Mouse (Mus musculus): Measurements from ENCODE around the gene Muc16.

Muc16 gene

DNA sequence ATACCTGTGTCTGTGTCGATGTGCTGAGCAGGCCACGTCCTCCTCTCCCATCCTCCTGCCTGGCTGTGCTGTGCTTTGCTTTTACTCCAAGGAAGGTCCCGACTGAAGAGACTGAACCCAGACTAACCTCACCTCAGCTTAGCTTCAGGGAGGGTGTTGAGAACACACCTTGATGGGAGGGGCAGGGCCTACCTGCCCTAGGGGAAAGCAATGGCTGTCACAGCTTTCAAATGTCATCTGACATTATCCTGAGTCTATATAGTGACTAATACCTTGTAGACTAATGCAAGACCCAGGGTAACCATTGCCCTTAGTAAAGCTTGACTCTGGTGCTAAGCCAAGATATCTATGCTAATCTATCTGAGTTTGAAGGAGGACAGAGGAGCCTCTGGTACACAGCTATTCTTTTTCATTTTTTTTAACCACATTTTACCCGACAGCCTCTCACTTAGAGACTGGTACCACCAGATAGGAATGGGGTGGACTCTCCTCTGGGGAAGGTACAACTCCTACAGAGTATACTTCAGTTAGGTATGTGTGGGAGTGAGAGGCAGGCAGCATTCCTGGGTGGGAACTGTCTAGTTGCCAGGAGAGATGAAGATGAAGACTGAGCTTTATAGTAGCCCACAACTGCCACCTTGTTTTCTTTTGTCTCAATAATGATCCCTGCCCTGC is at the start of gene Muc16:
Gene Muc16, minus strand, starts transcription at position 51 of the 675 bp plus-strand sequence.
- in situ Hi-C loops (cut with MseI, MboI): no loop called here

DNA sequence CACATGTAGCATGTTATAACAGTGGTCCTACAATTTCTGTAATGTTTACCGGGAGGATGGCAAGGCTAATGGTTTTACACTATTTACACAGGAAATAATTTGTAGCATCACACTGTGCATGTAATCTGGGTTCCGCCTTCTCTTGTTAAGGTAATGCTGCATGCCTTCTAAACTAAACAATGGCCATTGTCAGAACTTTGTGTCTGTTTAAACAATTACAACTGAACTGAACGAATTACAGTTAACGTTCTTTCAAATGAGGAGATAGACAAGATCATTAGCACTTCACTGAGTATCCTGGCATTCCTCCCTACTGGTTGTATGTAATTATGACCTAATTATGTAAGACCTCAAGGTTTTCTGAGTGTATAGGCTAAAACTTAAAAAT is 48.4 kb upstream of the Muc16 start:
- in situ Hi-C loops (cut with MseI, MboI): no loop called here

DNA sequence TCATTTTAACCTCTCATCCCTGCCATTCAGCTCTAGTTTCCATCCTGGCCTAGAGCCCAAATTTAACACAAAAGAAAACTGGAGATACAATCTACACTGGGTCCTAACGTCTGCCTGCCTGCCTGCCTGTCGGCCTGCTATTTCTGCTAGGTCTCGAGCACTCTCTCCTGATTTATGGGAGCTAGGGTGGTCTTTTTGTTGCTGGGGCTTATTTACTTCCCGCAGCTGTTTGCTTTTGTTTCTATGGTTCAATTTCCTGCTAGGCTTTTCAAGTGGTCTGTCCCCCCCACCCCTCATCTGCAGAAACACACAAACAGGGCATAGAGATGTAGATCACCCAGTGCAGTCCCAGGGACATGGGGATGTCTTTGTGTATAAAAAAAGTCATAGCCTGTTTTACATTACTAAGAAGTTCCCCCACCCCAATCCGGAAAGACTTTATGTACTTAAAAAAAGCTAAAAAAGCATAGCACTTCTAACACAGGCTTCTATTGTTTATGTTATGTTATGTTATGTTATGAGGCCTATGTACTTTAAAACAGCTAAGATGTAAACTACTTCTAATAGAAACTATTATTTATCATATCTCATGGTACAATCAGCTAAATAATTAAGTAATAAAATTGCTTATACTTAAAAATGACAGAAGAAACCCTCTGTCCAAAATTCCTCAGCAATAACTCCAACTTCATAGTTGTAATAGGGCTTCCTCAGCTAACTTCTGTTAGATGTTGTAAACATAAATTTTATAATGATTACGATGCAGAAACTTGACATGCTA is 47.8 kb upstream of the Muc16 start:
- in situ Hi-C loops (cut with MseI, MboI): no loop called here

DNA sequence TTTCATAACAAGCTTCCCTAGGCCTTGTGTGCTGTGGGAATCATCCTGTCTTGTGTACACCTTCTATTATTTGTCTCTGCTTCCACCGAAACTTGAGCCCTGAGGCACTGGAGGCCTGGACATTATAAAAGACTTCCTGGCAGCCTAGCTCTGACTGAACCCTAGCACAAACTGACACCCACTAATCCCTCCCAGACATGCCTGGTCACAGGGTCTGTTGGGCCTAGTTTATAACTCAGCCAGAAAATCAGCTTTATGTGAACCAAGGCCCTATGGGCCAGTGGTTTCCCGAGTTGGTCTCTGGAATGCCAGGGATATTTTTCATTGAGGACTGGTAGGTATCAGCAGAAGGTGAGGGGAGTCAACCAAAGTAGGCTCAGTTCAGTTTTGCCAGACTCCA is 46.7 kb upstream of the Muc16 start:
- in situ Hi-C loops (cut with MseI, MboI): no loop called here

DNA sequence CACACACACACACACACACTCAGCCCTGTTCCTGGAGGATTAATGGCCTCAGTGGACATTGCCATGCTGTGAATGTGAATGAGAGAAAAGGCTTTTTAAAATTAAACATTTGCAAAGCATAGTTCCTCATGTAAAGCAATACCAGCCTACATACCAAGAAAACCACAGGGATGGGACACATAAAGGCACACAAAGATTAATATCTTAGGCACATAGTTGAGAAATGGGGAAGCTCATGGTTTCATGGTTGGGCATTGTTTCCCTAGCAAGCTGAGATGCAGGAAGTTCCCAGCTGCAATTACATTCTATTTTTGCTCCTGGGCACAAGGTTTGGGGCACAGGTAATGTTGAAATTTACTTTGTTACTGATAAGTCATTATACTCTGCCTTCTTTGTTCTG is 31.3 kb upstream of the Muc16 start:
- in situ Hi-C loops (cut with MseI, MboI): no loop called here

DNA sequence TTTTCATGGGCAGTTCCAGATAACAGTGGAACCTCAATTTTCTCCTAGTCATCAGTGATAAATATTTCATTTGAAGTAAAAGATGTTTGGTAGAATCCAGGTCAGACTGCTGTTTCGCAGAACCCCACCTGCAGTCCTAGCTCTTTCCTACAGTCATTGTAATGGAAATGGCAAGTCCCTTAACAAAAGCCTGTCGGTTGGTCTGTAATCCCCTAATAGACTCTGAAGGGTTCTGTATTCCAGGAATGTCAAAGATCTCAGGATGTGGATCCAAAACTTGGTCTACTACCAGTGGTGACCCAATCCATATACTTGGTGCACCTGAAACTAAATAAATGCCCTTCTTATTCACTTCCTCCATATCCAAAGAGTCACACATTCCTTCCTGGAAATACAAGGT is 76.0 kb downstream of the Muc16 start:
- in situ Hi-C loops (cut with MseI, MboI): no loop called here

DNA sequence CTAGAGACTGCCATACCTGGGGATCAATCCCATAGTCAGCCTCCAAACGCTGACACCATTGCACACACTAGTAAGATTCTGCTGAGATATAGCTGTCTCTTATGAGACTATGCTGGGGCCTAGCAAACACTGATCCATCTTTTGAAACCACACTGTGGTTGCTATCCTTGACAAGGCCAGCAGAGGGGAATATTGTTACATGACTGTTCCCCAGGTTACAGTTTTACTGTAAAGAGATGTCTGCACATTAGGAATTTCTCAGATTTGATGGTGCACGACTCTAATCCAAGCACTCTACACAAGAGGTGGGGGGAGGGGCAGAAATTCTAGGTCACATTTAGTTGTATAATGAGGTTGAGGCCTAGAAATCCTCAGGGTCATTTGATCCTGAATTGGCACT is 166.2 kb downstream of the Muc16 start:
- in situ Hi-C loops (cut with MseI, MboI): loop anchor here (25.0 kb wide), 1 partner anchor 229 kb away; no protein-coding TSS in a partner anchor

DNA sequence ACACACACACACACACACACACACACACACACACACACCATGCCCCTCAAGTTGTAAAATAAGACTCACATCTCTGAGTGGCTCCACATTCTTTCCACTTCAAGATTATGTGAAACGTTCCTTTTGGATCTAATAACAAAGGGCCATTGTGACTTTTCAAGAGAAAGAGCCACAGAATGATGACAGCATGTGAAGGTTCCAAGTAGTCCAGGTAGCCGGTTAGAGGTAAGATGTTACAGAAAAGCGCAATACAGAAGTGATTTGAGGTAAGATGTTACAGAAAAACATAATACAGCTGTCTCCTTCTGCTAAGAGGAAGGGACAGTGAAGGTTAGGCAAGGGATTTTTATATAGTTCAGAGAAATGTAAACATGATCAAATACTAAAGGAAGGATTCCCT is 196.2 kb downstream of the Muc16 start, which contains the start of the genes Zfp558 and Mbd3l1:
Gene Zfp558, minus strand, starts transcription at position 101 of the 400 bp plus-strand sequence.
Gene Mbd3l1, plus strand, starts transcription at position 192 of the 400 bp plus-strand sequence.
- in situ Hi-C loops (cut with MseI, MboI): no loop called here

DNA sequence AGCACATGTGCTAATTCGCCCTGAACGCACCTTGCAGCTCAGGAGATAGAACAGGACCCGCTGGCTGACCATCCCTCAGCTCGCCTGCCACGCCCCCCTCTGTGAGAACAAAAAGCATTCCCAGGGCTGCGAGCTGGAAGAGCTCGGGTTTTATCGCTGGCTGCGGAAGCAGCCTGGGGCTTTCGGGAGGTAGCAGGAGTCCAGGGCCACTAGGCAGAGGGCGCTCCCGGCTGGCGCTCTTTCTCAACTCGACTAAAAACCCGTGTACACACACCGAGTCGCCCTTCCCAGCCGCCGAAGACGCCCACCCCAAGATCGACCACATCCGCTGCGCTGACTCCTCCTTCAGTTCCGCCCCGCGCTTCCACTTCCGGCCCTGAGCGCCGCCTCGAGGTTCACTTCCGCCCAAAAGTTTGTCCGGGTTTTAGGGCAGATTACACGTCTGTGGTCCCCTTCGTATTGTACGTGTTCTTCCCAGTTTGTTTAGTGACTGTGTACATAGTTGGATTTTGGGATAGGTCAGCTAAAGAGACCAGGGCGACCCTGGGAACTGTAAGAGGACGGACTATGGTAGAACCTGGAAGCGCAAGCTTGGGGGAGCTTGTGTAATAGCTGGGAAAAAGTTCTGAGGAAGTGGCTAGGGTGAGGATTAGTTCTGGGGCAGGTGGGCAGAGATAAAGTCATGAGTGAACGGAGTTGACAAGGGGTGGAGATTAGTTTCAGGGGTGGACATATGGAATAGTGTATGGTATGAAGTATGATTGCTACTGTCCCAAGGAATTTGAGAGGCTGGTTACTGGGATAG is 200.8 kb downstream of the Muc16 start:
- in situ Hi-C loops (cut with MseI, MboI): no loop called here

DNA sequence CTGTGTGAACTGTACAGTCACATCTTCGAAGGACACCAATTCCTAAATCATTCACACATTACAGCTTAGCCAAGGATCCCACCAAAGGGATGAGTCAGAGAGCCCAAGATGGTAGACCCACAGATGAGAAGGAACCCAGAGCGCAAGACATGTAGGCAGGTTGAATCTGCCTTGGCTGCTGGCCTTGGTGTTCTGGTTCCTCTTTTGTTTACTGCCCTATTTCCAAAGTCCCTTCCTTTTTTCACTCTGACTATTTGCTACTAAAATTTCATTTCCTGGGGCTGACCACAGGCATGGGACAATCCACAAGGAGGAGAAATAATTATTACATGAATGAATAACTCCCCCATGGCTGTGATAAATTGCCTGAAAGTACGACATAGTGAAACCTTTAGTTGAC is 206.3 kb downstream of the Muc16 start:
- in situ Hi-C loops (cut with MseI, MboI): no loop called here

DNA sequence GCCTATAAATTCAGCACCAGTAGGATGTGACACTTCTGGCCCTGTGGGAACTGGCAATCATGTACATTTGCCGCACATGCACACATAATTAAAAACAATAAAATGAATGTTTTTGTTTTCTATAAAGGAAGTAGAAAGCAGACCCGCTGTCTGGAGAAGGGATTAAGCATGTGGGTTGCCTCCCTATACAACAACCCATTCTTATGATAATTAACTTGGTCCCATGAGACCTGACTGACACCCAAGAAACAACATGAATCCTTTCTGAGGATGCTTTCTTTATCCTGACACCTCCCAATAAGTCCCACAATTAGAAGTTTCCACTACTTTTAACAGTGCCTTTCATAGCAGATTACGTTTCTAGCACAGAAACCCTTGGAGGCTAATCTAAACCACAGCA is 207.0 kb downstream of the Muc16 start:
- in situ Hi-C loops (cut with MseI, MboI): no loop called here

DNA sequence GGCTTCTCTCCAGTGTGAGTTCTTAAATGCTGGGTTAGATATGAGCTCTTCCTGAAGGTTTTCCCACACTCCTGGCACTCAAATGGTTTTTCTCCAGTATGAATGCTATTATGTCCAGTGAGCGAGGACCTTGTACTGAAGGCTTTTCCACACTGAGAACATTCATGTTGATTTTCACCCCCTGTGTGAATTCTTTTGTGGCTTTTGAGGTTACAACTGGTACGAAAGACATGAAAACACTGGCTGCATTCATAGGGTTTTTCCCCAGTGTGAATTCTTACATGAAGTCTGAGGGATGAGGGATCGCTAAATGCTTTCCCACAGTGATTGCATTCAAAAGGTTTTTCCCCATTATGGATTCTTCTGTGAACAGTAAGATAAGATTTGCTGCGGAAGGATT is 217.8 kb downstream of the Muc16 start:
- in situ Hi-C loops (cut with MseI, MboI): no loop called here

Data from mouse trophoblast stem cell (cell line).